Mouse (Mus musculus) midbrain, embryonic 10.5 days (tissue): ENCODE measurements at regions not wholly inside any gene's neighbourhood (a gene's known extent, or its start where the extent isn't known, plus 50 kb on each side); places are given as distances from the start of the nearest gene placed in this dataset.

Experiments used
- DNase-seq: peaks from one replicate; pipeline ENCODE4 v3.0.0-alpha.2; 2017; ENCODE audit warnings: low spot score
- H3K27ac ChIP-seq: fragments of 300-500 bp; sonication (generic); replicated peaks from 2 replicates; pipeline ENCODE4 v1.5.1; 2016; ENCODE audit warnings: mild to moderate bottlenecking
- H3K27me3 ChIP-seq: fragments of 300-500 bp; sonication (generic); 2 replicates; pipeline ENCODE4 v1.6.1; 2016; ENCODE audit warnings: low read depth, mild to moderate bottlenecking; ENCODE audit not compliant: poor library complexity, severe bottlenecking
- H3K36me3 ChIP-seq: fragments of 300-500 bp; sonication (generic); 2 replicates; pipeline ENCODE4 v1.6.1; 2016; ENCODE audit warnings: mild to moderate bottlenecking, moderate library complexity
- H3K4me1 ChIP-seq: fragments of 300-500 bp; sonication (generic); 2 replicates; pipeline ENCODE4 v1.6.1; 2016
- H3K4me3 ChIP-seq: fragments of 300-500 bp; sonication (generic); 2 replicates; pipeline ENCODE4 v1.5.1; 2016; ENCODE audit warnings: mild to moderate bottlenecking, moderate library complexity
- H3K9me3 ChIP-seq: fragments of 300-500 bp; sonication (generic); replicated peaks from 2 replicates; pipeline ENCODE4 v1.6.1; 2016; ENCODE audit warnings: mild to moderate bottlenecking
- WGBS: fragments of 180-500 bp; shearing (Covaris S2); methylation state at CpG from one replicate; pipeline ENCODE4 v1.1.7; 2016; 5-methylcytosine and 5-hydroxymethylcytosine counted together

GRCm38 (mm10) chr5:4485542-4486390, 272.1 kb downstream of the Fzd1 start:
- peak overlapping the region; percentile 64 for H3K27ac ChIP-seq
- peak; percentile 30 for DNase-seq
- 0 out of 2 replicates have a peak, but pooled peaks cover 3% of the 10 kb centered on the region for H3K27me3 ChIP-seq

GRCm38 (mm10) chr5:4484780-4485179, 273.1 kb downstream of the Fzd1 start:
- Histone ChIP-seq H3K27ac (peak overlapping the region; percentile 71), H3K36me3 (no peaks in the 10 kb centered on the region), H3K4me1 (peaks cover 26% of the 10 kb centered on the region), H3K4me3 (no peak overlapping the region), H3K27me3 (no peaks in the 10 kb centered on the region), H3K9me3 (no peaks in the 10 kb centered on the region)
- 45% methylated on average over 6 of the region's 6 CpGs for WGBS
- no peak for DNase-seq

More at GRCm38 (mm10) chr5:4485542-4486390, 272.1 kb downstream of the Fzd1 start:
- H3K9me3 ChIP-seq: no peaks in the 10 kb centered on the region
- no peak overlapping the region for H3K4me3 ChIP-seq
- 65% methylated on average over 10 of the region's 10 CpGs for WGBS
- no peaks in the 10 kb centered on the region for H3K36me3 ChIP-seq
- H3K4me1 ChIP-seq: peaks cover 26% of the 10 kb centered on the region

GRCm38 (mm10) chr5:4484151-4484550, 273.7 kb downstream of the Fzd1 start:
- H3K27ac ChIP-seq: peak overlapping the region; percentile 71
- WGBS: 77% methylated on average over 1 of the region's 1 CpGs

GRCm38 (mm10) chr5:4474255-4474654, 282.1 kb downstream of the Mterf1b start:
- H3K9me3 ChIP-seq: no peaks in the 10 kb centered on the region
- H3K27ac ChIP-seq: no peak overlapping the region
- H3K36me3 ChIP-seq: no peaks in the 10 kb centered on the region
- H3K4me3 ChIP-seq: no peak overlapping the region
- 83% methylated on average over 2 of the region's 2 CpGs for WGBS
- DNase-seq: no peak
- no peaks in the 10 kb centered on the region for H3K27me3 ChIP-seq
- H3K4me1 ChIP-seq: no peaks in the 10 kb centered on the region

More at GRCm38 (mm10) chr5:4484151-4484550, 273.7 kb downstream of the Fzd1 start:
- Histone ChIP-seq H3K36me3 (no peaks in the 10 kb centered on the region), H3K4me1 (peaks cover 26% of the 10 kb centered on the region), H3K27me3 (no peaks in the 10 kb centered on the region), H3K9me3 (no peaks in the 10 kb centered on the region), H3K4me3 (no peak overlapping the region)
- DNase-seq: no peak
